Mouse (Mus musculus): ENCODE results near the gene 9430038I01Rik.

Gene 9430038I01Rik

DNA sequence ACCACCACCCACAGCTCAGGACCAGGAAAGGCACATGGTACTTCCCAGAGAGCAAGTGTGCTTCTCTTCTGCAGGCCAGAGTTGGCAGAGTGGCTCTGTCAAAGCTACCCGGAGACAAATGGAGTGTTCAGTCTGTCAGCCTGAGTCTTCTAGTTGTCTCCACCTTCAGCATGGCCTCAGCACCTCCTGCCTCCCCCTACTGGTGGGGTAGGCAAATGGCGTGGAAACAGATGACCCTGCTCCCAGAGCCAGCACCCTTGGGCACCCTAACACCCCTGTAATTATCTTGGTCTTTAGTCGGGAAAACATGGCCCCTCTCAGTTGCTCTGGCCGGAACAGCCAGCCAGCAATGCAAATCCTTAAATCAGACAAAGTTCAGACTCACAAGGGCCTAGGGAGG, 43.8 kb downstream of the 9430038I01Rik start:
- in situ Hi-C loops (cut with MseI, MboI) = no loop called here

DNA sequence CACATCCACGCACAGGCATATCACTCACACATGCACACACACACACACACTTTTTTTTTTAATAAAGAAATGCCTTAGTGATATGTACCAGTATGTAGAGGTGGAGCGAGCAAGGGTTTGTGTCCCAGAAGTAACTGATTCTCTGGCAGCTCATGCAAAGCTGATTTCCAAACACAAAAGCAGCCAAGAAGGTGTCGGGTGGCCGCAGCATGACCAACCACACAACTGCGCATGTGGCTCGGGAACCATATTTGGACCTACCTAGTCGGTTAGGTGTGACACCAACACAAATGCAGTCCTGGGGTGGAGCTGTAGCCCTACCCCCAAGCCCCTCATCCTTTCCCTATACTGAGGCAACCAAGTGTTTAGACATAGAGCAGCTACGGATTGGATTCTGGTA, 45.5 kb downstream of the 9430038I01Rik start:
- in situ Hi-C loops (cut with MseI, MboI) = no loop called here

DNA sequence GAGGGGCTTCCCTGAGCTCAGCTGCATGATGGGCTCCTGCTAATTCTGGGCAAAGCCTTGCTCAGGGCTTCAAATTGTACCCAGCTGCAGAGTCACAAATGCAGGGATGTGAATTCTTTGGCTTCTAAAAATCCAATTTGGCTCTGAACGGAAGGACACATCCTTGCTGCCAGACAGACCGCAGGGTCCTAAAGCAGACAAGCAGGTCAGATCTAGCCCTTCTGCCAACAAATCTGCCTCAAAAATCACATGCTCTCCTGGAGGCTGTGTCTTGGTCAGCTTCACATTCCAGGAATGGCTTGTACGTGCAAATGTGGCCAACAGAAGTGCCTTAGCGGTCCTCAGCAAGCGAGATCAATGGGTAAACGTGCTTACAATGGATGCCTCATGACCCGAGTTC, 46.0 kb downstream of the 9430038I01Rik start:
- in situ Hi-C loops (cut with MseI, MboI) = no loop called here

DNA sequence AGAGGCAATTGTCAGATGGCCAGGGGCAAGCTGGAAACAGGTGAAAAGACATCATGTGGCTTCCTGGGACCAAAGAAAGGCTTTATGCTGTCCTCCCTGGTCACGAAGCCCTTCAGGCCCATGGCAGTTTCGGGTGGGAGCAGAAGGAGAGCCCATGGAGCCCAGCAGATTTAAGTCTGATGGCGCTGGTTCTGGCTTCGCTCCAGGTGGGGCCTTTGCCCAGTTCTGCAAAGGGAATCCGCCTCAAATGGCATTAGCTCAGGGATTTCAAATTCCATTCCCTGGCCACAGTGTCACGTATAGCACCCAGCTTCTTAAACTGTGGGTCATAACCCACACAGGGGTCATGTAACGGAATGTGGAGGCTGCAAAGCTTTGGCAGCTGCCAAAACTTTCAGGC, 63.7 kb downstream of the 9430038I01Rik start:
- in situ Hi-C loops (cut with MseI, MboI) = no loop called here

DNA sequence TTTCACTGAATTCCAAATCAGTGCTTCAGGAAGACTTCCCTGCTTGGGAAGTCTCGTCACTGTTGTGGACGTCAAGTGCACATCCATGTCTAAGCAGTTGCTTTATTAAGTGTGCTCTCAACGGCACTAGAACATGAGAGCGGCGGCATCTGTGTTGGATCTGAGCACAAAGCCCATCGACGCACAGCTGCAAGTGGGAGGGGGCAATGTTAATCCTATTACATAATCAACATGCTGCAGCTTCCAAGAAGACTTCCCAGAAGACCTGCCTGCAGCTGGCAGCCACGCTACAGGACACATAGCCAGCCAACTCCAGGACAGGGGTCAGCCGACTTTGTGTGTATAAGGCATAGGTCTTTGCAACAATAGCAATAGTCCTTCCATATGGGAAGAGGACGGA, 64.5 kb downstream of the 9430038I01Rik start:
- in situ Hi-C loops (cut with MseI, MboI) = no loop called here

DNA sequence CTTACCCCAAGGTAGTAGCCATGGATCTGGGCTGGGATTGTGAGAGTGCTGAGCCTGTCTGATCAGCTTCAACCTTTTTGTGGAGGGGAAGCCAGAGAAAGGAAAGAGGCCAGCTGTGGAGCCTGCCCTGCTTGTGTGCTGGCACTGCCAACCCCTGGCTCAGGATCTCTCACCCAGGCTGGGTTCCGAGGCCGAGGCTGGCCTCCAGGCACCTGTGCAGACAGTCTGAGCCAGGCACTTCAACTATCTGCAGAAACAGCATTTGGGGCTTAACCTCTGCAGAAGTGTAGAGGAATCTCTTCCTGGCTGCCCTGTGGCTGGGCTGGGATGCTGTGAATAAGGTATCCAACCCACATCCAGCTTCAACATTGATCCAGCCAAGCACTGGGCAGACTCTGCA, 76.6 kb downstream of the 9430038I01Rik start:
- in situ Hi-C loops (cut with MseI, MboI) = no loop called here
